Mouse (Mus musculus) embryonic facial prominence, embryonic 14.5 days (tissue): ENCODE measurements at regions not wholly inside any gene's neighbourhood (a gene's known extent, or its start where the extent isn't known, plus 50 kb on each side); places are given as distances from the start of the nearest gene placed in this dataset.
"Not testable (repeated sequence)": the region's sequence is repeated elsewhere in the genome, so short reads cannot be mapped to it uniquely, and the experiment has no call there.

Experiments
- ATAC-seq: fragments of 200-750 bp; cut with Nextera tagmentation; 2 replicates; pipeline ENCODE4 v1.8.0; 2017; ENCODE audit warnings: low read depth, moderate number of reproducible peaks, moderate TSS enrichment
- DNase-seq: peaks from one replicate; pipeline ENCODE4 v3.0.0-alpha.2; 2015; ENCODE audit warnings: low spot score
- H3K27ac ChIP-seq: fragments of 300-500 bp; sonication (generic); replicated peaks from 2 replicates; pipeline ENCODE4 v1.5.1; 2014; ENCODE audit warnings: low read depth, mild to moderate bottlenecking, low read length, moderate library complexity
- H3K27me3 ChIP-seq: fragments of 300-500 bp; sonication (generic); replicated peaks from 2 replicates; pipeline ENCODE4 v1.6.1; 2014; ENCODE audit warnings: low read length; ENCODE audit not compliant: control insufficient read depth, insufficient read depth
- H3K36me3 ChIP-seq: fragments of 300-500 bp; sonication (generic); 2 replicates; pipeline ENCODE4 v1.6.1; 2014; ENCODE audit warnings: low read length, mixed read lengths; ENCODE audit not compliant: control insufficient read depth, insufficient read depth
- H3K4me1 ChIP-seq: fragments of 300-500 bp; sonication (generic); 2 replicates; pipeline ENCODE4 v1.6.1; 2014; ENCODE audit warnings: antibody characterized with exemption, low read length; ENCODE audit not compliant: control insufficient read depth, insufficient read depth
- H3K4me2 ChIP-seq: fragments of 300-500 bp; sonication (generic); 2 replicates; pipeline ENCODE4 v1.6.1; 2014; ENCODE audit warnings: low read depth, mild to moderate bottlenecking, low read length, moderate library complexity, mixed read lengths
- H3K4me3 ChIP-seq: fragments of 300-500 bp; sonication (generic); 2 replicates; pipeline ENCODE4 v1.5.1; 2014; ENCODE audit warnings: low read depth, mild to moderate bottlenecking, low read length
- H3K9ac ChIP-seq: fragments of 300-500 bp; sonication (generic); 2 replicates; pipeline ENCODE4 v1.6.1; 2014; ENCODE audit warnings: low read depth, mild to moderate bottlenecking, low read length, moderate library complexity, mixed read lengths
- H3K9me3 ChIP-seq: fragments of 300-500 bp; sonication (generic); 2 replicates; pipeline ENCODE4 v1.6.1; 2016; ENCODE audit warnings: low read length; ENCODE audit not compliant: control insufficient read depth
- WGBS: fragments of 180-500 bp; shearing (Covaris S2); extraction: QIAGEN DNeasy Blood & Tissue Kit; methylation state at CpG from one replicate; pipeline ENCODE4 v1.1.7; 2014; 5-methylcytosine and 5-hydroxymethylcytosine counted together

GRCm38 (mm10) chr5:134848981-134849380, 57.6 kb downstream of the Tmem270 start:
- Histone ChIP-seq H3K9me3 (0 out of 2 replicates have a peak, but pooled peaks cover 5% of the 10 kb centered on the region), H3K27me3 (no peaks in the 10 kb centered on the region), H3K4me2 (no peak overlapping the region), H3K36me3 (no peaks in the 10 kb centered on the region), H3K27ac (no peak overlapping the region), H3K4me1 (no peaks in the 10 kb centered on the region), H3K9ac (no peak overlapping the region), H3K4me3 (no peak overlapping the region)
- no peak for DNase-seq
- 97% methylated on average over 7 of the region's 9 CpGs for WGBS
- ATAC-seq: no peak

DNA sequence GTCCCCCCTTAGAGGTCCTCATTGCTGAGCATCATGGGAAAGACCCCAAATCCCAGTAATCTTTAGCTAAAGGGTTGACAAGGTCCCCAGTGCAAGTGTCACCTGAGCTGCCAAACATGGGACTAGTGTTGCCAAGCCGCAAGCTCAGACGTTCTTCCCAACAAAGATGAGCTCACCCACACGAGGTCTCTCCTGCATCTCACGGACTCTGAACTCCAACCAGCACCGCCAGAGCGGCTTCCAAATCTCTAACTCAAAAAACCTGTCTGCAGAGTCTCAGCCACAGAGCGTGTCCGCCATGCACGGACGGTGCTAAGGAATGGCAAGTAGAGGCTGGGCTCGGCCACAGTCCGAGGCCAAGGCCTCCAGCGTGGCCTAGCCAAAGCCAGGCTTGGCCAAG, 58.0 kb downstream of the Tmem270 start:
- no peak overlapping the region for H3K27ac ChIP-seq

DNA sequence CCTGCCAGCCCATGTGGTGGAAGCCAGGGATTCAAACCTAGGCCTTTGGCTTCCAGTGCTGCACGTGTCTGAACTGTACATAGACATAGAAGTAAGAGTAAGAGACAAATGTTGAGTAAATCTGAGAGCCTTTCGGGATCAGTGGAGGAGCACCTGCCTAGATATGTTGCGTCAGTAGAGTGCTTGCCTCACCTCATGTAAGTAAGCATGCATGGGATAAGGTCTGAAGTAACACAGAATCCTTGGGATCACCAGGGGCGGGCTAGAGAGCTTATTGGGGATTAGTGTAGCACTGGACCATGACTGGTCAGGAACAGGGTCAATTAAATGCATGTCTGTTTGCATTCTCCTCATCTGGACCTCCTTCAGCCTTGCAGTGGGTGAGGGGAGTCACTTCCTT, 61.1 kb downstream of the Tmem270 start:
- no peaks in the 10 kb centered on the region for H3K27me3 ChIP-seq
- no peak overlapping the region for H3K4me2 ChIP-seq
- H3K9me3 ChIP-seq: no peaks in the 10 kb centered on the region
- no peak for ATAC-seq
- H3K36me3 ChIP-seq: no peaks in the 10 kb centered on the region
- WGBS: 79% methylated on average over 4 of the region's 4 CpGs
- no peak overlapping the region for H3K4me3 ChIP-seq
- H3K9ac ChIP-seq: no peak overlapping the region
- no peak overlapping the region for H3K27ac ChIP-seq
- DNase-seq: no peak
- H3K4me1 ChIP-seq: no peaks in the 10 kb centered on the region

More for the DNA sequence above, 58.0 kb downstream of the Tmem270 start:
- Histone ChIP-seq H3K9me3 (0 out of 2 replicates have a peak, but pooled peaks cover 5% of the 10 kb centered on the region), H3K9ac (no peak overlapping the region), H3K36me3 (no peaks in the 10 kb centered on the region), H3K4me2 (no peak overlapping the region), H3K27me3 (no peaks in the 10 kb centered on the region), H3K4me3 (no peak overlapping the region), H3K4me1 (no peaks in the 10 kb centered on the region)
- WGBS: 87% methylated on average over 13 of the region's 13 CpGs
- DNase-seq (peak; percentile 35), ATAC-seq (peak; percentile 51)

- H3K9ac ChIP-seq, H3K4me3 ChIP-seq, H3K4me2 ChIP-seq, ATAC-seq, H3K4me1 ChIP-seq, H3K36me3 ChIP-seq, H3K9me3 ChIP-seq, H3K27me3 ChIP-seq, DNase-seq, H3K27ac ChIP-seq: not testable (repeated sequence)
- WGBS: 92% methylated on average over 2 of the region's 3 CpGs
These were observed 62.3 kb downstream of the Tmem270 start for GRCm38 (mm10) chr5:134844216-134844615.

DNA sequence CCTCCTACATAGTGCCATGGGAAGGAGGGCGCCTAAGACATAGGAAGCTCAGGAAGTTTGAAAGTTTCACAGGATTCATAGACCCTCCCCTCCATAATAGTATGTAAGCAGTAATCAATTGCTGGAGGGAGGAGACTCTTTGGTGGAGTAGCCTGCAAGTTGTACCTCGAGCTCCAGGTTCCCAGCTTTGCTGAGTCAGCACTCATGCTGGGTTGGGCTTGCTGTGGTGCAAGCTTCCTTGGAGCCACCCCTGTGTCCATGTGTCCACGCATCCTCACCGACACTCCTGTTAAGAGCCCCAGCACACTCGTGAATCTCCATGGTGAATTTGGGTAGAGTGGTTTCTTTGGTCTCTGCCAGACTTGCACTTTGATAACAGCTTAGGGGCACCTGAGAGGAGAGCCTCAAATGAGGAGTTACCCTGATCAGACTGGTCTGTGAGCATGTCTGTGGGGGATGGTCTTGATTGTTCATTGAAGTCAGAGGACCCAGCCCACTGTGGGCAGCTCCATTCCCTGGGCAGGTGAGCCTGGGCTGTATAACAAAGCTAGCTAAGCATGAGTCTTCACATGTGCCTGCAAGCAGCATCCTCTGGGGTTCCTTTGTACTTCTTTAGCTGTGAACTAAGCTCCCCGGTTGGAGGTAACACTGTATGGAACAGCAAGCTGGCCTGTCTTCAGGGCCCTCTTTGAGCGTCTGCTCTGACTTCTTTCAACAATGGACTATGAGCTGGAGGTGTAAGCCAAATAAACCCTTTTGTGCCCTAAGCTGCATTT, 65.1 kb downstream of the Tmem270 start:
- Histone ChIP-seq H3K4me1 (no peaks in the 10 kb centered on the region), H3K9me3 (no peaks in the 10 kb centered on the region), H3K4me2 (no peak overlapping the region), H3K4me3 (no peak overlapping the region), H3K27ac (no peak overlapping the region), H3K27me3 (no peaks in the 10 kb centered on the region), H3K36me3 (no peaks in the 10 kb centered on the region), H3K9ac (no peak overlapping the region)
- ATAC-seq (no peak), DNase-seq (no peak)
- WGBS: 86% methylated on average over 7 of the region's 7 CpGs

- H3K4me2 ChIP-seq: no peak overlapping the region
- DNase-seq: no peak
These were observed 70.0 kb downstream of the Tmem270 start for GRCm38 (mm10) chr5:134836489-134836888.

DNA sequence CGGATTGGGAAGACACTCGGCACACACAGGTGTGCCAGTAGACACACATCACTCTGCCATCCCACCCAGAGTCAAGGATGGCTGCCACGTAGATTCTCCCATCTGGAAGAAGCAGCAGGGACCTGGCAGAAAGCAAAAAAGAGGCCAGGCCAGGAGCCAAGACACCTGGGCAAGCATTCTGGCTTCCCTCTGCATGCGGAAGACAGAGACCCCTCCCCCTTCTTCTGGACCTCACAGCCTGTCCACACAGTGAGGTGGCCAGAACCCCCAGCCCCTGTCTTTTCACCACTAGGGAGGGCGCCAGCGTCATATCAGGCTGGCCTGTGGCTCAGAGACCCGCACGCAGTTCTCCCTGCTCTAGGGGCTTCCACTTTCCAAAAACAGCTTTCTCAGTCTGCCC, 73.6 kb downstream of the Tmem270 start:
- H3K9ac ChIP-seq: no peak overlapping the region
- no peak overlapping the region for H3K27ac ChIP-seq
- no peak for ATAC-seq
- H3K4me1 ChIP-seq: no peaks in the 10 kb centered on the region
- WGBS: 71% methylated on average over 8 of the region's 8 CpGs
- H3K9me3 ChIP-seq: no peaks in the 10 kb centered on the region
- H3K36me3 ChIP-seq: no peaks in the 10 kb centered on the region
- H3K4me3 ChIP-seq: no peak overlapping the region
- DNase-seq: no peak
- H3K4me2 ChIP-seq: no peak overlapping the region
- no peaks in the 10 kb centered on the region for H3K27me3 ChIP-seq

More at GRCm38 (mm10) chr5:134836489-134836888, 70.0 kb downstream of the Tmem270 start:
- Histone ChIP-seq H3K27ac (no peak overlapping the region), H3K9me3 (no peaks in the 10 kb centered on the region), H3K4me3 (no peak overlapping the region), H3K4me1 (no peaks in the 10 kb centered on the region), H3K9ac (no peak overlapping the region), H3K36me3 (no peaks in the 10 kb centered on the region), H3K27me3 (no peaks in the 10 kb centered on the region)
- no peak for ATAC-seq

GRCm38 (mm10) chr5:134817671-134818070, 70.5 kb upstream of the Eln start:
- no peak overlapping the region for H3K27ac ChIP-seq
- H3K4me2 ChIP-seq: no peak overlapping the region
- H3K9me3 ChIP-seq: peaks cover 20% of the 10 kb centered on the region; the same call in 1 of the 2 replicates
- H3K4me3 ChIP-seq: no peak overlapping the region
- H3K27me3 ChIP-seq: no peaks in the 10 kb centered on the region
- H3K36me3 ChIP-seq: no peaks in the 10 kb centered on the region
- H3K4me1 ChIP-seq: no peaks in the 10 kb centered on the region
- no peak for DNase-seq
- H3K9ac ChIP-seq: no peak overlapping the region
- ATAC-seq: no peak
- 50% methylated on average over 4 of the region's 4 CpGs for WGBS

DNA sequence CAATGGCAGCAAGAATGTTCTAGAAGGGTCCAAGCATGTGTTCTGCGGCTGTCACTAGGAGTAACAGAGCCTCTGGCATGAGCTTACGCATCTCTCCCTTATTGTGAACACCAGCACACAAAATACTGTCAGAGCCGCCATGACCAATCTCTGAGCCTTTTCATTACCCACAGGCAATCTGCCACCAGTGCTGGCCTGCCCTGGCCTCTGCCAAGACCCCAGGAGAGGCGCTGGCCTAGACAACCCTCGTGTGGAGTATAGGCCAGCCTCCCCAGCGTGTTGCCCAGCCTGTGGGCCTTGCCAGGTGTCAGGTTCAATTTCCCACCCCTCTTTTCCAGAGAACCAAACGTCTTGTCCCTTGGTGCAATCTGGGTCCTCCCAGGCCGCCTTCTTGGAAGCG, 62.0 kb upstream of the Eln start:
- Histone ChIP-seq H3K27ac (no peak overlapping the region), H3K27me3 (no peaks in the 10 kb centered on the region), H3K4me3 (no peak overlapping the region), H3K4me2 (no peak overlapping the region), H3K4me1 (no peaks in the 10 kb centered on the region), H3K9ac (no peak overlapping the region), H3K9me3 (no peaks in the 10 kb centered on the region), H3K36me3 (no peaks in the 10 kb centered on the region)
- ATAC-seq (no peak), DNase-seq (no peak)
- 66% methylated on average over 9 of the region's 9 CpGs for WGBS
